Mouse (Mus musculus): ENCODE measurements around the gene Cyp2u1. TPM values are rescaled to one million over a fixed set of nuclear protein-coding genes. Genes with fewer than 3 reads are reported as not detected.

The Cyp2u1 gene
- polyA plus RNA-seq, 1 experiment = 1.2 TPM

GRCm38 (mm10) chr3:131295513-131296200 lies 7.4 kb downstream of the Cyp2u1 start:
- WGBS = 64% methylated on average over 12 of the region's 12 CpGs
- Histone ChIP-seq H3K4me3 (ENCODE audit: extremely low read depth, insufficient read depth, insufficient read length) (no peak overlapping the region), H3K27ac (ENCODE audit: insufficient read depth, low read length) (no peak overlapping the region), H3K36me3 (ENCODE audit: control insufficient read depth, insufficient read depth, low read length) (no peaks in the 10 kb centered on the region), H3K4me1 (ENCODE audit: control insufficient read depth, insufficient read depth, insufficient read length) (no peaks in the 10 kb centered on the region), H3K27me3 (ENCODE audit: control insufficient read depth, insufficient read depth, low read length) (no peaks in the 10 kb centered on the region)
- DNase-seq (ENCODE audit: low read depth in 1 of 2, low spot score in 2 of 2) = no peak
- TF ChIP-seq CTCF (IDR thresholded peaks at IDR 0.05; ENCODE audit: extremely low read depth, insufficient read depth, insufficient read length, insufficient replicate concordance) (no peak), POLR2A (IDR thresholded peaks at IDR 0.05; ENCODE audit: low read depth, low read length) (no peak)

- H3K4me3 ChIP-seq (ENCODE audit: extremely low read depth, insufficient read depth, insufficient read length) = no peak overlapping the region
- H3K4me1 ChIP-seq (ENCODE audit: control insufficient read depth, insufficient read depth, insufficient read length) = no peaks in the 10 kb centered on the region
- no peaks in the 10 kb centered on the region for H3K36me3 ChIP-seq (ENCODE audit: control insufficient read depth, insufficient read depth, low read length)
- WGBS = 44% methylated on average over 3 of the region's 3 CpGs
- no peaks in the 10 kb centered on the region for H3K27me3 ChIP-seq (ENCODE audit: control insufficient read depth, insufficient read depth, low read length)
- TF ChIP-seq POLR2A (IDR thresholded peaks at IDR 0.05; ENCODE audit: low read depth, low read length) = no peak
- no peak for TF ChIP-seq CTCF (IDR thresholded peaks at IDR 0.05; ENCODE audit: extremely low read depth, insufficient read depth, insufficient read length, insufficient replicate concordance)
- no peak overlapping the region for H3K27ac ChIP-seq (ENCODE audit: insufficient read depth, low read length)
- DNase-seq (ENCODE audit: low read depth in 1 of 2, low spot score in 2 of 2) = no peak
Measured at GRCm38 (mm10) chr3:131294503-131294902, 8.5 kb downstream of the Cyp2u1 start.

GRCm38 (mm10) chr3:131292959-131293358 lies 10.1 kb downstream of the Cyp2u1 start:
- Histone ChIP-seq H3K27me3 (ENCODE audit: control insufficient read depth, insufficient read depth, low read length) (no peaks in the 10 kb centered on the region), H3K4me1 (ENCODE audit: control insufficient read depth, insufficient read depth, insufficient read length) (no peaks in the 10 kb centered on the region), H3K4me3 (ENCODE audit: extremely low read depth, insufficient read depth, insufficient read length) (no peak overlapping the region), H3K36me3 (ENCODE audit: control insufficient read depth, insufficient read depth, low read length) (no peaks in the 10 kb centered on the region), H3K27ac (ENCODE audit: insufficient read depth, low read length) (no peak overlapping the region)
- TF ChIP-seq POLR2A (IDR thresholded peaks at IDR 0.05; ENCODE audit: low read depth, low read length) = no peak
- TF ChIP-seq CTCF (IDR thresholded peaks at IDR 0.05; ENCODE audit: extremely low read depth, insufficient read depth, insufficient read length, insufficient replicate concordance) = no peak
- 89% methylated on average over 3 of the region's 3 CpGs for WGBS
- no peak for DNase-seq (ENCODE audit: low read depth in 1 of 2, low spot score in 2 of 2)

GRCm38 (mm10) chr3:131292349-131292748 lies 10.7 kb downstream of the Cyp2u1 start:
- Histone ChIP-seq H3K27me3 (ENCODE audit: control insufficient read depth, insufficient read depth, low read length) (no peaks in the 10 kb centered on the region), H3K36me3 (ENCODE audit: control insufficient read depth, insufficient read depth, low read length) (no peaks in the 10 kb centered on the region), H3K27ac (ENCODE audit: insufficient read depth, low read length) (no peak overlapping the region), H3K4me3 (ENCODE audit: extremely low read depth, insufficient read depth, insufficient read length) (no peak overlapping the region), H3K4me1 (ENCODE audit: control insufficient read depth, insufficient read depth, insufficient read length) (no peaks in the 10 kb centered on the region)
- TF ChIP-seq CTCF (IDR thresholded peaks at IDR 0.05; ENCODE audit: extremely low read depth, insufficient read depth, insufficient read length, insufficient replicate concordance) = no peak
- TF ChIP-seq POLR2A (IDR thresholded peaks at IDR 0.05; ENCODE audit: low read depth, low read length) = no peak
- DNase-seq (ENCODE audit: low read depth in 1 of 2, low spot score in 2 of 2) = no peak
- 89% methylated on average over 2 of the region's 2 CpGs for WGBS

GRCm38 (mm10) chr3:131291890-131292289 lies 11.1 kb downstream of the Cyp2u1 start:
- Histone ChIP-seq H3K27me3 (ENCODE audit: control insufficient read depth, insufficient read depth, low read length) (no peaks in the 10 kb centered on the region), H3K27ac (ENCODE audit: insufficient read depth, low read length) (no peak overlapping the region), H3K4me3 (ENCODE audit: extremely low read depth, insufficient read depth, insufficient read length) (no peak overlapping the region), H3K36me3 (ENCODE audit: control insufficient read depth, insufficient read depth, low read length) (no peaks in the 10 kb centered on the region), H3K4me1 (ENCODE audit: control insufficient read depth, insufficient read depth, insufficient read length) (no peaks in the 10 kb centered on the region)
- WGBS = 85% methylated on average over 4 of the region's 4 CpGs
- TF ChIP-seq POLR2A (IDR thresholded peaks at IDR 0.05; ENCODE audit: low read depth, low read length) (no peak), CTCF (IDR thresholded peaks at IDR 0.05; ENCODE audit: extremely low read depth, insufficient read depth, insufficient read length, insufficient replicate concordance) (no peak)
- no peak for DNase-seq (ENCODE audit: low read depth in 1 of 2, low spot score in 2 of 2)

GRCm38 (mm10) chr3:131274151-131274550 lies 28.9 kb downstream of the Cyp2u1 start:
- DNase-seq (ENCODE audit: low read depth in 1 of 2, low spot score in 2 of 2) = no peak
- H3K27ac ChIP-seq (ENCODE audit: insufficient read depth, low read length) = no peak overlapping the region
- no peaks in the 10 kb centered on the region; the same call in 1 of the 2 replicates for H3K4me1 ChIP-seq (ENCODE audit: control insufficient read depth, insufficient read depth, insufficient read length)
- TF ChIP-seq POLR2A (IDR thresholded peaks at IDR 0.05; ENCODE audit: low read depth, low read length) (no peak), CTCF (IDR thresholded peaks at IDR 0.05; ENCODE audit: extremely low read depth, insufficient read depth, insufficient read length, insufficient replicate concordance) (no peak)
- H3K27me3 ChIP-seq (ENCODE audit: control insufficient read depth, insufficient read depth, low read length) = no peaks in the 10 kb centered on the region
- 97% methylated on average over 4 of the region's 4 CpGs for WGBS
- no peak overlapping the region for H3K4me3 ChIP-seq (ENCODE audit: extremely low read depth, insufficient read depth, insufficient read length)
- H3K36me3 ChIP-seq (ENCODE audit: control insufficient read depth, insufficient read depth, low read length) = no peaks in the 10 kb centered on the region

GRCm38 (mm10) chr3:131272374-131273100 lies 30.5 kb downstream of the Cyp2u1 start:
- peak overlapping the region; percentile 71 for H3K4me3 ChIP-seq (ENCODE audit: extremely low read depth, insufficient read depth, insufficient read length)
- H3K36me3 ChIP-seq (ENCODE audit: control insufficient read depth, insufficient read depth, low read length) = no peaks in the 10 kb centered on the region
- no peak for DNase-seq (ENCODE audit: low read depth in 1 of 2, low spot score in 2 of 2)
- no peaks in the 10 kb centered on the region for H3K27me3 ChIP-seq (ENCODE audit: control insufficient read depth, insufficient read depth, low read length)
- 24% methylated on average over 10 of the region's 10 CpGs for WGBS
- peak overlapping the region; percentile 22; the same call in 1 of the 2 replicates for H3K27ac ChIP-seq (ENCODE audit: insufficient read depth, low read length)
- no peaks in the 10 kb centered on the region; the same call in 1 of the 2 replicates for H3K4me1 ChIP-seq (ENCODE audit: control insufficient read depth, insufficient read depth, insufficient read length)
- TF ChIP-seq POLR2A (IDR thresholded peaks at IDR 0.05; ENCODE audit: low read depth, low read length) = no peak
- TF ChIP-seq CTCF (IDR thresholded peaks at IDR 0.05; ENCODE audit: extremely low read depth, insufficient read depth, insufficient read length, insufficient replicate concordance) = no peak
